Mouse (Mus musculus) spleen, adult 2 months (tissue): ENCODE data around the gene C6.

Experiments
- CTCF ChIP-seq: fragments of 200-500 bp; IDR thresholded peaks from 2 replicates; pipeline ENCODE4 v1.5.1; 2011; ENCODE audit warnings: mild to moderate bottlenecking, inconsistent platforms; ENCODE audit not compliant: insufficient read depth, insufficient read length, insufficient replicate concordance; ENCODE audit errors: extremely low read depth
- POLR2A ChIP-seq: fragments of 200-500 bp; IDR thresholded peaks from 2 replicates; pipeline ENCODE4 v1.6.1; 2011; ENCODE audit warnings: low read depth, low read length, inconsistent platforms

GRCm38 (mm10) chr15:4821824-4822223 is 94.8 kb downstream of the C6 start:
- no peak for TF ChIP-seq CTCF
- TF ChIP-seq POLR2A, result no peak
